Mouse (Mus musculus): ENCODE measurements around the gene Lrmda. TPM values are rescaled to one million over a fixed set of nuclear protein-coding genes. Genes with fewer than 3 reads are reported as not detected.

Gene Lrmda
- total and polyA plus RNA-seq, 3 experiments: 0.43 to 1.1 (median 1.0) TPM

GRCm38 (mm10) chr14:22198641-22199425 is 179.3 kb downstream of the Lrmda start:
- Histone ChIP-seq H3K9ac (ENCODE audit: low read depth, low read length) (no peak overlapping the region), H3K4me1 (ENCODE audit: control insufficient read depth, insufficient read depth, low read length) (no peaks in the 10 kb centered on the region), H3K79me2 (replicated peaks; ENCODE audit: control insufficient read depth, insufficient read depth, low read length) (no peaks in the 10 kb centered on the region), H3K36me3 (ENCODE audit: control insufficient read depth, insufficient read depth, low read length) (no peaks in the 10 kb centered on the region), H3K27me3 (ENCODE audit: control insufficient read depth, insufficient read depth, low read length) (0 out of 2 replicates have a peak, but pooled peaks cover 2% of the 10 kb centered on the region), H3K4me3 (no peak overlapping the region), H3K27ac (no peak overlapping the region)
- intact Hi-C loops (cut with DNase I): no loop called here
- WGBS: 85% methylated on average over 12 of the region's 12 CpGs
- TF ChIP-seq POLR2A (IDR thresholded peaks at IDR 0.05; ENCODE audit: insufficient read depth, low read depth, low read length): no peak
- TF ChIP-seq CTCF (IDR thresholded peaks at IDR 0.05): no peak
- TF ChIP-seq EP300 (IDR thresholded peaks at IDR 0.05; ENCODE audit: insufficient read depth, low read depth, low read length): no peak
- no peak for DNase-seq

GRCm38 (mm10) chr14:22201667-22202066 is 182.2 kb downstream of the Lrmda start:
- Histone ChIP-seq H3K79me2 (replicated peaks; ENCODE audit: control insufficient read depth, insufficient read depth, low read length) (no peaks in the 10 kb centered on the region), H3K4me1 (ENCODE audit: control insufficient read depth, insufficient read depth, low read length) (no peaks in the 10 kb centered on the region; the same call in 1 of the 2 replicates), H3K27ac (no peak overlapping the region), H3K9ac (ENCODE audit: low read depth, low read length) (no peak overlapping the region), H3K27me3 (ENCODE audit: control insufficient read depth, insufficient read depth, low read length) (0 out of 2 replicates have a peak, but pooled peaks cover 2% of the 10 kb centered on the region), H3K4me3 (no peak overlapping the region), H3K36me3 (ENCODE audit: control insufficient read depth, insufficient read depth, low read length) (no peaks in the 10 kb centered on the region)
- intact Hi-C loops (cut with DNase I): no loop called here
- TF ChIP-seq POLR2A (IDR thresholded peaks at IDR 0.05; ENCODE audit: insufficient read depth, low read depth, low read length) (no peak), CTCF (IDR thresholded peaks at IDR 0.05) (no peak), EP300 (IDR thresholded peaks at IDR 0.05; ENCODE audit: insufficient read depth, low read depth, low read length) (no peak)
- 39% methylated on average over 2 of the region's 2 CpGs for WGBS
- DNase-seq: no peak

- Histone ChIP-seq H3K9ac (ENCODE audit: low read depth, low read length) (no peak overlapping the region), H3K4me1 (ENCODE audit: control insufficient read depth, insufficient read depth, low read length) (peaks cover 2% of the 10 kb centered on the region; the same call in 1 of the 2 replicates), H3K79me2 (replicated peaks; ENCODE audit: control insufficient read depth, insufficient read depth, low read length) (no peaks in the 10 kb centered on the region), H3K27ac (no peak overlapping the region), H3K36me3 (ENCODE audit: control insufficient read depth, insufficient read depth, low read length) (no peaks in the 10 kb centered on the region), H3K27me3 (ENCODE audit: control insufficient read depth, insufficient read depth, low read length) (no peaks in the 10 kb centered on the region), H3K4me3 (no peak overlapping the region)
- no peak for TF ChIP-seq CTCF (IDR thresholded peaks at IDR 0.05)
- no peak for TF ChIP-seq POLR2A (IDR thresholded peaks at IDR 0.05; ENCODE audit: insufficient read depth, low read depth, low read length)
- no peak for TF ChIP-seq EP300 (IDR thresholded peaks at IDR 0.05; ENCODE audit: insufficient read depth, low read depth, low read length)
- no peak for DNase-seq
- intact Hi-C loops (cut with DNase I): no loop called here
- WGBS: 89% methylated on average over 1 of the region's 1 CpGs
Measured at GRCm38 (mm10) chr14:22210601-22211000, 191.1 kb downstream of the Lrmda start.

GRCm38 (mm10) chr14:22218183-22218582 is 198.7 kb downstream of the Lrmda start:
- no peaks in the 10 kb centered on the region for H3K27me3 ChIP-seq (ENCODE audit: control insufficient read depth, insufficient read depth, low read length)
- intact Hi-C loops (cut with DNase I): no loop called here
- no peak overlapping the region for H3K27ac ChIP-seq
- H3K4me1 ChIP-seq (ENCODE audit: control insufficient read depth, insufficient read depth, low read length): peaks cover 2% of the 10 kb centered on the region; the same call in 1 of the 2 replicates
- TF ChIP-seq EP300 (IDR thresholded peaks at IDR 0.05; ENCODE audit: insufficient read depth, low read depth, low read length) (no peak), CTCF (IDR thresholded peaks at IDR 0.05) (no peak), POLR2A (IDR thresholded peaks at IDR 0.05; ENCODE audit: insufficient read depth, low read depth, low read length) (no peak)
- no peak for DNase-seq
- H3K79me2 ChIP-seq (replicated peaks; ENCODE audit: control insufficient read depth, insufficient read depth, low read length): no peaks in the 10 kb centered on the region
- H3K36me3 ChIP-seq (ENCODE audit: control insufficient read depth, insufficient read depth, low read length): no peaks in the 10 kb centered on the region
- 79% methylated on average over 4 of the region's 4 CpGs for WGBS
- no peak overlapping the region for H3K9ac ChIP-seq (ENCODE audit: low read depth, low read length)
- no peak overlapping the region for H3K4me3 ChIP-seq

- no peaks in the 10 kb centered on the region for H3K4me1 ChIP-seq (ENCODE audit: control insufficient read depth, insufficient read depth, low read length)
- TF ChIP-seq POLR2A (IDR thresholded peaks at IDR 0.05; ENCODE audit: insufficient read depth, low read depth, low read length) (no peak), CTCF (IDR thresholded peaks at IDR 0.05) (no peak), EP300 (IDR thresholded peaks at IDR 0.05; ENCODE audit: insufficient read depth, low read depth, low read length) (no peak)
- no peaks in the 10 kb centered on the region for H3K79me2 ChIP-seq (replicated peaks; ENCODE audit: control insufficient read depth, insufficient read depth, low read length)
- no peak overlapping the region for H3K9ac ChIP-seq (ENCODE audit: low read depth, low read length)
- 69% methylated on average over 1 of the region's 1 CpGs for WGBS
- no peak for DNase-seq
- no peaks in the 10 kb centered on the region for H3K36me3 ChIP-seq (ENCODE audit: control insufficient read depth, insufficient read depth, low read length)
- H3K4me3 ChIP-seq: no peak overlapping the region
- no peak overlapping the region for H3K27ac ChIP-seq
- intact Hi-C loops (cut with DNase I): no loop called here
- H3K27me3 ChIP-seq (ENCODE audit: control insufficient read depth, insufficient read depth, low read length): no peaks in the 10 kb centered on the region
Measured at GRCm38 (mm10) chr14:22222038-22222437, 202.5 kb downstream of the Lrmda start.

- TF ChIP-seq CTCF (IDR thresholded peaks at IDR 0.05): no peak
- TF ChIP-seq POLR2A (IDR thresholded peaks at IDR 0.05; ENCODE audit: insufficient read depth, low read depth, low read length): no peak
- no peak for TF ChIP-seq EP300 (IDR thresholded peaks at IDR 0.05; ENCODE audit: insufficient read depth, low read depth, low read length)
- intact Hi-C loops (cut with DNase I): no loop called here
- Histone ChIP-seq H3K4me1 (ENCODE audit: control insufficient read depth, insufficient read depth, low read length) (no peaks in the 10 kb centered on the region), H3K9ac (ENCODE audit: low read depth, low read length) (no peak overlapping the region), H3K4me3 (no peak overlapping the region), H3K27me3 (ENCODE audit: control insufficient read depth, insufficient read depth, low read length) (no peaks in the 10 kb centered on the region), H3K36me3 (ENCODE audit: control insufficient read depth, insufficient read depth, low read length) (no peaks in the 10 kb centered on the region), H3K27ac (no peak overlapping the region), H3K79me2 (replicated peaks; ENCODE audit: control insufficient read depth, insufficient read depth, low read length) (no peaks in the 10 kb centered on the region)
- no peak for DNase-seq
- 88% methylated on average over 3 of the region's 3 CpGs for WGBS
Measured at GRCm38 (mm10) chr14:22222574-22222973, 203.1 kb downstream of the Lrmda start.

Data from heart, adult 2 months (tissue).